Mouse (Mus musculus): ENCODE measurements around the gene Lepr.
"Not testable (repeated sequence)": the region's sequence is repeated elsewhere in the genome, so short reads cannot be mapped to it uniquely, and the experiment has no call there.

Gene Lepr

DNA sequence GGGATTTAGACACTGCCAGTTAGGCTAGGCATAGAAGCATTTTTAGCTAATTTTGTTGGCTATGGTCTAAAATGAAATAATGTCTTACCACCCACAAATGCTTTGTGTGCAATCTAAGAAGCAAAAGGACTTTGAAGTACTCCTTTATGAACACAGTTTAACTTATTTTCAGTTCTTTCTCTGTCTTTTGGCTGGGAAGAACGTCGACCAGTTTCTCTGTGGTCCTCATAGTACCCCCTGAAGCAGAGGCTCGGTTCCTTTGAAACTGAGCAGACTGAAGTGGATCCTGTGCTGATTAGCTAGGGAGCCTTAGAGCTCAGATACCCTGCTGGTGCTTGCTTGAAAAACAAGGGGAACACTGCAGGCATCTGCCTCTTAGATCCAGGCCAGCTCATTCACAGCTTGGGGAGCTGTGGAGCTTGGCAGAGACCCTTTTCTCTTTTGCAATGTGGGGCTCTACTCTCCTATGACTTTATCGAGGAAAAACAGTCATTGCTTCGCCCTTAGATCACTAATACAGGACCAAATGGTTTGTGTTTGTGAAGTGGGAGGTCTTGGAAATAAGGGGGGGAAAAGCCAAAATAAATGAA is 1.9 kb downstream of the Lepr start:
- DNase-seq, result no peak

DNA sequence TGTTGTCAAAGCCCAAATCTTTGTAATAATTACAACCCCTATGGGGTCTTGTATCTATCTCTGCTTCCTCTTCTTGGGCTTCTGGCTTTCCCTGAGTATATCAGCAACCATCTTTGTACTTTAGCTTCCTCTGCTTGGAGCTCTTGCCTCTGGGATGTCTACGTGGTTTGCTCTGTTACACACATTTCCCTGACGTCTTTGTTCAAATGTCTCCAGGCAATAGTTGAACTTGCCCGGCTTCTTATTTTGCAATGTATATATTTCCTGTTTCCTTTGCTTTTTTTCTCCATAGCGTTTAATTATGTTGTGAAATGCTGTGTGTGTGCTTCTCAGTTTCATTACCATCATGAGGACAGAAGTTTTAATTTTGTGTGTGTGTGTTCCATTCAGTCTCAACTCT is 4.5 kb downstream of the Lepr start:
- no peak for DNase-seq

DNA sequence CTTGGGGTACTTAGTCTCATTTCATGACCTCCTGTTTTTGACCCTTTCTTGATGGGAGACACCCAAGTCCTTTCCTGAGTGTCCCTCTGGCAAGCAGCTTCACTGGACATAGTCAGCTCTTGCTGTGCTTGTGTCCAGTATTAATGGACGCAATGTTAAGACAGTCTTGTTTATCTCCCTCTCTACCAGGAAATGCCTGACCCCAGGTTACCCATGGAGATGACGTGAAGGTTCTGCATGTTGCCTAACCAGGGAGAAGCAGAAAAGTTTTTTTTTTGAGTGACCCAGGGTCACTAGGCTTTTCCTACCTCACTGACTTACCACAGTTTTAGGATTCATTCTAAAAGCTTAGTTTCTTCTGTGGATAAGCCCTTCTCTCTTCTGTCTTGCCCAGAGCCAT is 24.8 kb downstream of the Lepr start:
- peak; percentile 7 to 49 for DNase-seq

DNA sequence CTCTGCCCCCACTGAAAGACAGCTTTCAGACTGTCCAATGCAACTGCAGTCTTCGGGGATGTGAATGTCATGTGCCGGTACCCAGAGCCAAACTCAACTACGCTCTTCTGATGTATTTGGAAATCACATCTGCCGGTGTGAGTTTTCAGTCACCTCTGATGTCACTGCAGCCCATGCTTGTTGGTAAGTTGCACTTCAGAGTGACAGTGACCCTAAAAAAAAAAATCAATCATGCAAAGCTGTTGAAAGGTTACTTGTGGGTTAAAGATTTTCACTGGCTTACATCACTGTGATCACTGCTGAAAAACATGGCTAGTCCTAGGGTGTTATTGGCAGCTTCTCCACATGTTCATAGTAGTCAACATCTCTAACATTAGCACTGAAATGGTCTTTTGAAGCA is 28.3 kb downstream of the Lepr start:
- DNase-seq, result no peak

DNA sequence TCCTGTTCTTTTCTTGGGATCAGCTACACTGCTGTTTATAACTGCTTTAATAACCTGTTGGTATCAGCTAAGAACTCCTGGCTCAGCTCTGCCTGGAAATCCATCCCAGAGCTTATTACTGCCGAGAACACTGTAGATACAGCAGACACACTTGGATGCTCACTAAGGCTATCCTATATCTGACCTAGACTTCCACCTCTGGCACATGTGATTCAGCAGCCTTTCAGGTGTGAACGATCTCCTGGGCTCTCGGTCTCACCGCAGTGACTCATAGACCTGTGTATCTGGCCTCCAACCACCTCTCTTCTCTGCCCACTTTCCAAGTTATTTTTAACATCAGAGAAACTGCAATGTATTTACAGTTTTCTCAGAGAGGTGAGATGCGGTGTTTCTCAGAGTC is 43.3 kb downstream of the Lepr start:
- DNase-seq, result no peak

DNA sequence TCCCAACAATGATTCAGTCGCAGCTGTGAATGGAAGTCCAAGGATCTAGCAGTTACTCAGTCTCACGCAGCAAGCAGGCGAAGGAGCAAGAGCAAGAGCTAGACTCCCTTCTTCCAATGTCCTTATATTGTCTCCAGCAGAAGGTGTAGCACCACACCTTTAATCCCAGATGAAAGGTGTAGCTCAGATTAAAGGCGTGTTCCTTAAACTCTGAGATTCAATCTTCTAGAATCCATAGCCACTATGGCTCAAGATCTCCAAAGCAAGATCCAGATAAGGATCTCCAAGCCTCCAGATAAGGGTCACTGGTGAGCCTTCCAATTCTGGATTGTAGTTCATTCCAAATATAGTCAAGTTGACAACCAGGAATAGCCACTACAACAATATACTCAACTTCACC is 126.7 kb downstream of the Lepr start, which contains the start of gene B020004J07Rik:
B020004J07Rik (minus strand) TSS at position 101 of the 400 bp plus-strand sequence.
- not testable (repeated sequence) for DNase-seq

DNA sequence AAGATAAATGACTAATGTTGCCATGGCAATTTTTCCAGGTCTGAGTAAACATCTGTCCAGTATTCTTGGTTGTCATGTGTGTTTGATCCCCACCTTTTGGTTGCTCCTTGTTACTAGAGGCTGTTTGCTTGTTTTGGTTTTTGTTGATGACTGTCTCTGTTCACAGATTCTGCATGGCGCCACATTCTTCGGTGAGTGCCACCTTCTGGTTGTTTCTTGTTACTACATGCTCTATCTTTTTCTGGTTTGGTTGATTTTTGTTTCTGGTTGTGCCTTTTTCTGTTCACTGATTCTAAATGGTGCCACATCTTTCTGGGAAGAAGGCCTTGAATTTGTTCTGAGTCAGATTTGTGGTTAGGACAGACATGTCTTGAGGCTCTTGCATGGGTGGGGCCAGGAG is 133.7 kb downstream of the Lepr start:
- DNase-seq, result no peak

DNA sequence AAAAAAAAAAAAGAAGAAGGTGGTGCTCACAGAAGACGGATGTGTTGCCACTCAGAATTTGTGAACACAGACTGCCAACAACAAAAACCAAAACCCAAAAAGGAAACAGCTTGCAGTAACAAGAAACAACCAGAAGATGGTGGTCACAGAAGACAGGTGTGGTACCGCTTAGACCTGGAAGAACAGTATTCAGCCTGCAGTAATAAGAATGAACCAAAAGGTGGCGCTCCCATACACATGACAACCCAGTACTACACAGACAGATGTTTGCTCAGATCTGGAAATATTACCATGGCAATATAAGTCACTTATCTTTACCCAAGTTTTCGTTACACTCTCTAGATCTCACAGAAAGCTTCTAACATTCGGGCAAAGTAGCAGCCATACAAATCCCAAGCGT is 143.7 kb downstream of the Lepr start:
- DNase-seq, result peak in 1 of 2 experiments; percentile 16

DNA sequence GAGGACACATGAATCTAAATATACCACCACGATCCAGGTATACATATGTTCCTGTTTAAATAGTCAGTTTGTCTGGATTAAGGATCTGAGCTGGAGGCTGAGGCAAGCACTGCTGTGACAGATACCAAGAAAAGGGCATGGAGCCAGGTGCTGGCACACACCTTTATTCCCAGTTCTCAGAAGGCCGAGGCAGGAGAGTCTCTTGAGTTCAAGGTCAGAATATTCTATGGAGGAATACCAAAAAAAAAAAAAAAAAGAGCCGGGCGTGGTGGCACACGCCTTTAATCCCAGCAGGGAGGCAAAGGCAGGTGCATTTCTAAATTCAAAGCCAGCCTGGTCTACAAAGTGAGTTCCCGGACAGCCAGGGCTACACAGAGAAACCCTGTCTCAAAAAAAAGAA is 145.1 kb downstream of the Lepr start:
- DNase-seq, result no peak

Data from kidney, postnatal 25 days (tissue).